Comparison of ENCODE assay signal across 8 mouse cellular contexts in the genomic region with DNA sequence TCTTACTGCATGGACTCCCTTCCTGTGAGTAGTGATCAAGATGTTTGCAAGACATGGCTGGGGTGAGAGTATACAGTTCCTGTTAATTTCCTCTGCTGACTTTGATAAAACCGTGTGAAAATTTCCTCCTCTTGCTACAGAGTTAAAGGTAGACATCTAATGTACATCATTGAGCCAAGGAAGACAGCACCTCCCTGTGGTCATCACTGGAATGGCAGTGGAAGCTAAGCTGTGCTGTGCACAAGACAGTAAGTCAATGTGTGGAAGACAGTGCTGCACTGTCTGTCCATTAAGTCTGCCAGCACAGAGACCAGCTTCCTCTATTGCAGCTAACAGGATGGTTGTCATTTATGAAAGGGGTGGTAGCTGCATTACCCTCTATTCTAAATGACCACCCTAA. TPM values are rescaled to one million over a fixed set of nuclear protein-coding genes. Genes with fewer than 3 reads are reported as not detected.
DNase-seq lines count a peak whose midpoint lies in the region; ATAC-seq lines count a peak whose summit lies in the region.

No protein-coding gene starts in this region.

- 0 out of 2 replicates have a peak, but pooled peaks cover 5% of the 10 kb centered on the region for H3K36me3 ChIP-seq in forebrain, embryonic 10.5 days (replicated peaks)
- H3K36me3 ChIP-seq in forebrain, embryonic 12.5 days (replicated peaks) = no peaks in the 10 kb centered on the region

- no peaks in the 10 kb centered on the region for H3K4me1 ChIP-seq in forebrain, embryonic 10.5 days
- H3K4me1 ChIP-seq in forebrain, embryonic 12.5 days = no peaks in the 10 kb centered on the region

- DNase-seq in forebrain, embryonic 10.5 days (ENCODE audit: extremely low spot score, low spot score) = peak; percentile 55
- peak; percentile 48 for DNase-seq in R1 (ENCODE audit: low read depth, low spot score)
- peak; percentile 72 to 73 for DNase-seq in layer of hippocampus, postnatal 10 days (ENCODE audit: low spot score in 2 of 2)
- DNase-seq in spleen, postnatal 14 days (ENCODE audit: low spot score in 2 of 2) = peak; percentile 22 to 65

- no peak overlapping the region for H3K9ac ChIP-seq in forebrain, embryonic 12.5 days

- no peak for ATAC-seq in forebrain, embryonic 12.5 days (ENCODE audit: low FRiP score)
- peak; percentile 97 for ATAC-seq in common myeloid progenitor, adult 5-6 weeks (replicated peaks; ENCODE audit: low read depth, poor library complexity, severe bottlenecking)
- peak; percentile 95 for ATAC-seq in granulocyte monocyte progenitor cell, adult 5-6 weeks (replicated peaks; ENCODE audit: poor library complexity, severe bottlenecking)
- ATAC-seq in megakaryocyte, adult 5-6 weeks (ENCODE audit: poor library complexity, severe bottlenecking) = peak; percentile 88

- H3K4me2 ChIP-seq in forebrain, embryonic 12.5 days = no peak overlapping the region

- H3K27me3 ChIP-seq in forebrain, embryonic 10.5 days (ENCODE audit: poor library complexity, severe bottlenecking) = no peaks in the 10 kb centered on the region
- H3K27me3 ChIP-seq in forebrain, embryonic 12.5 days = no peaks in the 10 kb centered on the region

- WGBS in forebrain, embryonic 10.5 days = 15% methylated on average over 1 of the region's 1 CpGs
- whole genome bisulfite sequencing in forebrain, embryonic 12.5 days = 28% methylated on average over 1 of the region's 1 CpGs

- H3K9me3 ChIP-seq in forebrain, embryonic 10.5 days = no peaks in the 10 kb centered on the region
- no peaks in the 10 kb centered on the region for H3K9me3 ChIP-seq in forebrain, embryonic 12.5 days

- H3K27ac ChIP-seq in forebrain, embryonic 10.5 days = no peak overlapping the region
- no peak overlapping the region for H3K27ac ChIP-seq in forebrain, embryonic 12.5 days

- H3K4me3 ChIP-seq in forebrain, embryonic 10.5 days = no peak overlapping the region
- no peak overlapping the region for H3K4me3 ChIP-seq in forebrain, embryonic 12.5 days (replicated peaks)

RNA-seq across cellular contexts. Expression of gene Ccdc158, which starts 18.8 kb away (rescaled TPM):
- 0.86 and 1.4 TPM in 2 replicates for polyA plus RNA-seq in forebrain, embryonic 10.5 days (2016; fragmentation: Nextera tagmentation; extraction: Ambion mirVana)
- 0.56 and 0.72 TPM in 2 replicates for polyA plus RNA-seq in forebrain, embryonic 12.5 days (2016; fragmentation: Nextera tagmentation; extraction: Ambion mirVana)
- 6.9 and 11.6 TPM in 2 replicates for total RNA-seq in common myeloid progenitor, adult 5-6 weeks (2017)
- total RNA-seq in granulocyte monocyte progenitor cell, adult 5-6 weeks (2014; fragmentation: Nextera tagmentation) = 0.58 and 3.1 TPM in 2 replicates
- 4.2 and 5.3 TPM in 2 replicates for total RNA-seq in granulocyte monocyte progenitor cell, adult 5-6 weeks (2017)
- total RNA-seq in layer of hippocampus, postnatal 10 days (2021) = under 1 TPM; 0.50 to 0.74 TPM
- total RNA-seq in megakaryocyte, adult 5-6 weeks (2015) = 0.18 and 1.2 TPM in 2 replicates
- 0.62 and 0.69 TPM in 2 replicates for total RNA-seq in megakaryocyte, adult 5-6 weeks (2017)

RNA-seq across cellular contexts. Expression of gene Shroom3, which starts 27.0 kb away (rescaled TPM):
- 8.1 and 9.1 TPM in 2 replicates for polyA plus RNA-seq in forebrain, embryonic 10.5 days (2016; fragmentation: Nextera tagmentation; extraction: Ambion mirVana)
- polyA plus RNA-seq in forebrain, embryonic 12.5 days (2016; fragmentation: Nextera tagmentation; extraction: Ambion mirVana) = 6.4 and 6.6 TPM in 2 replicates
- 0.05 TPM in 1 of 2 replicates, not detected in the other for total RNA-seq in common myeloid progenitor, adult 5-6 weeks (2017)
- total RNA-seq in granulocyte monocyte progenitor cell, adult 5-6 weeks (2014; fragmentation: Nextera tagmentation) = not detected in 2 replicates
- total RNA-seq in granulocyte monocyte progenitor cell, adult 5-6 weeks (2017) = 0.09 TPM in 1 of 2 replicates, not detected in the other
- total RNA-seq in layer of hippocampus, postnatal 10 days (2021) = 1 to 10 TPM; 2.5 to 3.8 TPM
- not detected in 2 replicates for total RNA-seq in megakaryocyte, adult 5-6 weeks (2015)
- total RNA-seq in megakaryocyte, adult 5-6 weeks (2017) = not detected in 2 replicates

RNA-seq across cellular contexts. Expression of gene Stbd1, which starts 53.4 kb away (rescaled TPM):
- 7.0 and 7.1 TPM in 2 replicates for polyA plus RNA-seq in forebrain, embryonic 10.5 days (2016; fragmentation: Nextera tagmentation; extraction: Ambion mirVana)
- polyA plus RNA-seq in forebrain, embryonic 12.5 days (2016; fragmentation: Nextera tagmentation; extraction: Ambion mirVana) = 5.0 and 6.2 TPM in 2 replicates
- 1.1 and 10.4 TPM in 2 replicates for total RNA-seq in common myeloid progenitor, adult 5-6 weeks (2017)
- total RNA-seq in granulocyte monocyte progenitor cell, adult 5-6 weeks (2014; fragmentation: Nextera tagmentation) = 0.88 and 2.6 TPM in 2 replicates
- 0.78 TPM in 1 of 2 replicates, not detected in the other for total RNA-seq in granulocyte monocyte progenitor cell, adult 5-6 weeks (2017)
- 1 to 10 TPM in 1 of 2 experiments, under 1 TPM in 1; 0.98 to 1.7 TPM for total RNA-seq in layer of hippocampus, postnatal 10 days (2021)
- total RNA-seq in megakaryocyte, adult 5-6 weeks (2015) = 4.3 and 4.8 TPM in 2 replicates
- total RNA-seq in megakaryocyte, adult 5-6 weeks (2017) = 6.6 and 9.4 TPM in 2 replicates
